Mouse (Mus musculus) embryonic facial prominence, embryonic 10.5 days (tissue): Measurements from ENCODE around the gene 4930480E11Rik. TPM values are rescaled to one million over a fixed set of nuclear protein-coding genes. Genes with fewer than 3 reads are reported as not detected.
"Not testable (repeated sequence)": the region's sequence is repeated elsewhere in the genome, so short reads cannot be mapped to it uniquely, and the experiment has no call there.

Experiments
- DNase-seq: peaks from one replicate; pipeline ENCODE4 v3.0.0-alpha.2; 2017; ENCODE audit warnings: low spot score
- H3K27ac ChIP-seq: fragments of 300-500 bp; sonication (generic); replicated peaks from 2 replicates; pipeline ENCODE4 v1.5.1; 2016; ENCODE audit warnings: mild to moderate bottlenecking
- H3K27me3 ChIP-seq: fragments of 300-500 bp; sonication (generic); replicated peaks from 2 replicates; pipeline ENCODE4 v1.6.1; 2016; ENCODE audit warnings: low read depth, mild to moderate bottlenecking; ENCODE audit not compliant: poor library complexity, severe bottlenecking
- H3K36me3 ChIP-seq: fragments of 300-500 bp; sonication (generic); replicated peaks from 2 replicates; pipeline ENCODE4 v1.6.1; 2016; ENCODE audit warnings: mild to moderate bottlenecking, moderate library complexity
- H3K4me1 ChIP-seq: fragments of 300-500 bp; sonication (generic); 2 replicates; pipeline ENCODE4 v1.6.1; 2016
- H3K4me3 ChIP-seq: fragments of 300-500 bp; sonication (generic); 2 replicates; pipeline ENCODE4 v1.5.1; 2016; ENCODE audit warnings: mild to moderate bottlenecking, moderate library complexity
- H3K9me3 ChIP-seq: fragments of 300-500 bp; sonication (generic); 2 replicates; pipeline ENCODE4 v1.6.1; 2016; ENCODE audit warnings: mild to moderate bottlenecking
- WGBS: fragments of 180-500 bp; shearing (Covaris S2); methylation state at CpG from one replicate; pipeline ENCODE4 v1.1.7; 2016; 5-methylcytosine and 5-hydroxymethylcytosine counted together
- polyA plus RNA-seq: library from polyadenylated mRNA; unstranded; fragments of >200 nt; fragmentation: Nextera tagmentation; extraction: Ambion mirVana; gene quantifications from 2 replicates; pipeline ENCODE4 v1.2.1, GENCODE M21; 2016

4930480E11Rik gene
- not detected in 2 replicates for polyA plus RNA-seq

- H3K9me3 ChIP-seq = peaks cover 11% of the 10 kb centered on the region; the same call in 1 of the 2 replicates
- H3K27me3 ChIP-seq = no peaks in the 10 kb centered on the region
- no peak for DNase-seq
- H3K4me3 ChIP-seq = no peak within 1 kb of the TSS
- H3K27ac ChIP-seq = no peak within 1 kb of the TSS
- WGBS = 73% methylated on average over 1 of the region's 1 CpGs
- H3K36me3 ChIP-seq = no peaks in the 10 kb centered on the region
- H3K4me1 ChIP-seq = no peaks in the 10 kb centered on the region
Measured at GRCm38 (mm10) chrX:78369343-78369742, at the start of gene 4930480E11Rik. Gene 4930480E11Rik (plus strand): TSS chrX:78369643.

DNA sequence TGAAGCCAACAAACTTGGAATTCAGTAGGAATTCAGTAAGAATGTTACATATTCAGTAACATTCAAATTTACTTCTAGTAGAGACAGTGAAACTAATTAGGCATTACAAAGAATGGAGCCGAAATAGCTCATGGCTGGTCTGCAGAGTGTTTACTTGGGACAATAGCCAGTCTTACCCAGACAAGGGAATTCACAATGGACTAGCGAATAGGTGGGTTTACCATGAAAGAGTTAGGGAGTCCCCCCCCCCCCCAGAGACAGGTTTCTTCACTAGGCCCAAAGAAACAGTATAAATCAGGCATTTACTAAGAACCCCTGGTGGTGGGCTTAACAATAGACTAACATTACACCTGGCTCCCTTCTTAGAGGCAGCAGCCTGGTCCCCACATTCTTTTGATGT lies 33.9 kb downstream of the 4930480E11Rik start:
- not testable (repeated sequence) for H3K4me3 ChIP-seq, DNase-seq, H3K9me3 ChIP-seq, H3K36me3 ChIP-seq, H3K4me1 ChIP-seq, H3K27ac ChIP-seq, H3K27me3 ChIP-seq
- 79% methylated on average over 2 of the region's 2 CpGs for WGBS

Other genes with a start within 250 kb of the 4930480E11Rik start
- gene Gm5938, start 244.2 kb upstream of the 4930480E11Rik start, polyA plus RNA-seq = not detected in 2 replicates
- gene Obp1b, start 182.9 kb upstream of the 4930480E11Rik start, polyA plus RNA-seq = not detected in 2 replicates
- not detected in 2 replicates for gene Gm14743, start 123.7 kb upstream of the 4930480E11Rik start, polyA plus RNA-seq
- 7.3 and 9.3 TPM in 2 replicates for gene Prrg1, start 214.3 kb downstream of the 4930480E11Rik start, polyA plus RNA-seq